Mouse (Mus musculus) urinary bladder, postnatal 36 days (tissue): ENCODE data around the gene Cep44.
A peak's percentile ranks its signal among the peaks of the same experiment; 100 is the strongest.

Experiments
- DNase-seq, 2 experiments: peaks; one replicate each; pipeline ENCODE4 v3.0.0; 2022; ENCODE audit warnings: low spot score in 2 of 2, mixed read lengths in 1 of 2

Gene Cep44

GRCm38 (mm10) chr8:56550558-56551360, at the start of gene Cep44, which contains the start of gene Fbxo8:
Gene Cep44 (minus strand): TSS chr8:56551047.
Gene Fbxo8 (plus strand): TSS chr8:56551090.
- DNase-seq, result peak; percentile 70 to 73

- no peak for DNase-seq
Observed at GRCm38 (mm10) chr8:56591502-56591901, 40.7 kb upstream of the Cep44 start.

- DNase-seq, result no peak
Observed at GRCm38 (mm10) chr8:56591084-56591483, 40.2 kb upstream of the Cep44 start.

GRCm38 (mm10) chr8:56589004-56589403, 38.2 kb upstream of the Cep44 start:
- DNase-seq, result no peak

- DNase-seq, result no peak
Observed at GRCm38 (mm10) chr8:56582841-56583240, 32.0 kb upstream of the Cep44 start.

GRCm38 (mm10) chr8:56580918-56581317, 30.1 kb upstream of the Cep44 start:
- DNase-seq, result no peak

- DNase-seq, result no peak
Observed at GRCm38 (mm10) chr8:56566856-56567255, 16.0 kb upstream of the Cep44 start.

- DNase-seq, result no peak
Observed at GRCm38 (mm10) chr8:56564399-56565047, 13.7 kb upstream of the Cep44 start.

GRCm38 (mm10) chr8:56552551-56553103, 1.8 kb upstream of the Cep44 start:
- no peak for DNase-seq

- DNase-seq, result no peak
Observed at GRCm38 (mm10) chr8:56552045-56552444, 1.2 kb upstream of the Cep44 start.

GRCm38 (mm10) chr8:56551361-56551852, 560 bp upstream of the Cep44 start:
- peak; percentile 84 to 88 for DNase-seq

GRCm38 (mm10) chr8:56547866-56548265, 3.0 kb downstream of the Cep44 start:
- DNase-seq, result no peak

GRCm38 (mm10) chr8:56540706-56541105, 10.1 kb downstream of the Cep44 start:
- no peak for DNase-seq

- DNase-seq, result peak; percentile 27 to 61
Observed at GRCm38 (mm10) chr8:56530359-56530758, 20.5 kb downstream of the Cep44 start.

GRCm38 (mm10) chr8:56528869-56529268, 22.0 kb downstream of the Cep44 start:
- DNase-seq, result no peak

GRCm38 (mm10) chr8:56521051-56521450, 29.8 kb downstream of the Cep44 start:
- DNase-seq, result no peak

GRCm38 (mm10) chr8:56520249-56520648, 30.6 kb downstream of the Cep44 start:
- DNase-seq, result no peak

GRCm38 (mm10) chr8:56518848-56519247, 32.0 kb downstream of the Cep44 start:
- DNase-seq, result no peak

GRCm38 (mm10) chr8:56508952-56509479, 41.8 kb downstream of the Cep44 start:
- DNase-seq, result no peak

GRCm38 (mm10) chr8:56508318-56508951, 42.4 kb downstream of the Cep44 start:
- DNase-seq, result no peak

- DNase-seq, result no peak
Observed at GRCm38 (mm10) chr8:56501911-56502310, 48.9 kb downstream of the Cep44 start.

- DNase-seq, result no peak
Observed at GRCm38 (mm10) chr8:56489496-56489895, 61.4 kb downstream of the Cep44 start.
